Mouse (Mus musculus) bone marrow macrophage, adult 2 months (primary cell): ENCODE data around the gene Igf1.

ENCODE experiments used
- CTCF ChIP-seq: IDR thresholded peaks from 2 replicates; pipeline ENCODE4 v1.5.1; 2012; ENCODE audit warnings: low read depth, mild to moderate bottlenecking, low read length, moderate library complexity
- POLR2A ChIP-seq: IDR thresholded peaks from 2 replicates; pipeline ENCODE4 v1.6.1; 2012; ENCODE audit warnings: mild to moderate bottlenecking, low read depth, low read length, borderline replicate concordance

DNA sequence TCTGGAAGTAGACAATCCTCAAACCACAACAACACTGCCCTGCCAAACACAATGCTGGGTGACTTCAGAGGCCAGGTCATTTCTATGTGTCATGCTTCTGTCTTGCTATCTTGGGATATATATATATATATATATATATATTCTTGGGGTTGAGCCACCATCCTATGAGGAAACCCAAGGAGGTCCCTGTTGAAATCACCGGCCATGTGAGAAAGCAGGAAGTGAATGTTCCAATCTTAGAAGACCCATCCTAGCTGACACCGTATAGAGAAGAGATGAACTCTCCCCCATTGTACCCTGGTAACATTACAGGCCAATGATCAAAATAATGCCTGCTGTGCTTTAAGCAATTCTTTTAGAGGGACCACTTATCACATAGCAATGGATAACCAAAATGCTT is 28.1 kb upstream of the Igf1 start:
- TF ChIP-seq CTCF (no peak), POLR2A (no peak)
